Mouse (Mus musculus) CH12.LX (cell line): Measurements from ENCODE around the gene Chrdl2. TPM values are rescaled to one million over a fixed set of nuclear protein-coding genes. Genes with fewer than 3 reads are reported as not detected.

Experiments
- DNase-seq: peaks from one replicate; pipeline ENCODE4 v3.0.0-alpha.2; 2013; ENCODE audit errors: extremely low read depth
- H3K27ac ChIP-seq: 2 replicates; pipeline ENCODE4 v1.5.1; 2012; ENCODE audit warnings: low read depth, mild to moderate bottlenecking, control low read depth, moderate library complexity; ENCODE audit not compliant: insufficient read depth
- H3K27me3 ChIP-seq: replicated peaks from 2 replicates; pipeline ENCODE3; 2012; ENCODE audit warnings: inconsistent platforms
- H3K36me3 ChIP-seq, 2 experiments: replicated peaks in 1 of 2; 2 replicates each; pipeline versions ENCODE3 to v1.6.1; 2012; ENCODE audit warnings: inconsistent platforms in 1 of 2, low read length in 1 of 2, mild to moderate bottlenecking in 1 of 2, mixed read lengths in 1 of 2, moderate library complexity in 1 of 2; ENCODE audit not compliant: control insufficient read depth in 1 of 2, insufficient read depth in 1 of 2
- H3K4me1 ChIP-seq, 2 experiments: 2 replicates each; pipeline ENCODE4 v1.6.1; 2012; ENCODE audit warnings: inconsistent platforms in 1 of 2, moderate library complexity in 1 of 2; ENCODE audit not compliant: insufficient read depth in 2 of 2, control insufficient read depth in 1 of 2
- H3K4me2 ChIP-seq: 2 replicates; pipeline ENCODE4 v1.6.1; 2012; ENCODE audit warnings: low read depth, mild to moderate bottlenecking, control low read depth; ENCODE audit not compliant: poor library complexity, insufficient read depth, severe bottlenecking
- H3K4me3 ChIP-seq, 3 experiments: fragments of 150-350 bp in 1 of 3; sonication (generic) in 1 of 3; replicated peaks in 1 of 3; 2 replicates each; pipeline versions ENCODE3 to v1.5.1; 2011 to 2012; ENCODE audit warnings: low read depth in 2 of 3, low read length in 2 of 3, mild to moderate bottlenecking in 2 of 3, moderate library complexity in 2 of 3, control low read depth in 1 of 3, improper control_type of control experiment in 1 of 3, inconsistent platforms in 1 of 3, mixed read lengths in 1 of 3; ENCODE audit not compliant: poor library complexity in 1 of 3
- H3K79me2 ChIP-seq: replicated peaks from 2 replicates; pipeline ENCODE4 v1.6.1; 2012; ENCODE audit warnings: mild to moderate bottlenecking, moderate library complexity; ENCODE audit not compliant: control insufficient read depth, poor library complexity, insufficient read depth, severe bottlenecking; ENCODE audit errors: extremely low read depth
- H3K9ac ChIP-seq: 2 replicates; pipeline ENCODE4 v1.6.1; 2012; ENCODE audit warnings: low read depth, mild to moderate bottlenecking, control low read depth, moderate library complexity; ENCODE audit not compliant: insufficient read depth
- H3K9me3 ChIP-seq: replicated peaks from 2 replicates; pipeline ENCODE3; 2012; ENCODE audit warnings: low read length, inconsistent platforms, mixed read lengths
- CTCF ChIP-seq, 2 experiments: IDR thresholded peaks in 1 of 2; conservative IDR thresholded peaks in 1 of 2; 2 replicates each; pipeline ENCODE4 v1.5.1; 2011 to 2012; ENCODE audit warnings: low read depth in 2 of 2, low read length in 2 of 2, improper control_type of control experiment in 1 of 2, inconsistent platforms in 1 of 2, mild to moderate bottlenecking in 1 of 2, moderate library complexity in 1 of 2
- RAD21 ChIP-seq: IDR thresholded peaks from 2 replicates; pipeline ENCODE4 v1.6.1; 2011; ENCODE audit warnings: low read depth, mild to moderate bottlenecking, low read length, improper control_type of control experiment, moderate library complexity
- SMC3 ChIP-seq: IDR thresholded peaks from 2 replicates; pipeline ENCODE4 v1.6.1; 2011; ENCODE audit warnings: low read depth, low read length, improper control_type of control experiment
- TBP ChIP-seq: conservative IDR thresholded peaks from 2 replicates; pipeline ENCODE4 v1.6.1; 2011; ENCODE audit warnings: low read depth, low read length, improper control_type of control experiment
- dilution Hi-C: fragments of 300-500 bp; cut with MboI; formaldehyde crosslinking; loops from 2 replicates; pipeline ENCODE4 v1.14.3; 2020; ENCODE audit warnings: low sequenced_read_pairs; ENCODE audit not compliant: extremely low pct_unique_long_range_greater_than_20kb, extremely low pct_ligation_motif_present
- in situ Hi-C: fragments of 300-500 bp; cut with MboI; formaldehyde crosslinking; loops from 3 replicates; pipeline ENCODE4 v1.14.3; 2019; ENCODE audit warnings: low sequenced_read_pairs, low pct_ligation_motif_present, low pct_unique_long_range_greater_than_20kb, mixed read lengths
- polyA plus RNA-seq: library from polyadenylated mRNA; unstranded; fragments of >175 nt; gene quantifications from 2 replicates; pipeline ENCODE4 v1.2.1, GENCODE M21; 2012; ENCODE audit warnings: low read depth; ENCODE audit not compliant: insufficient read length
- total RNA-seq, 2 experiments: library from RNA; depleted of rRNA; stranded (reverse); fragments of 300-350 nt in 1 of 2; fragments of >200 nt in 1 of 2; gene quantifications; 2 replicates each; pipeline ENCODE4 v1.2.3; 2012 to 2014

The Chrdl2 gene
- total and polyA plus RNA-seq, 3 experiments: not detected

- Histone ChIP-seq H3K79me2 (no peaks in the 10 kb centered on the region), H3K4me3 (no peak overlapping the region), H3K36me3 (peaks cover 66 to 97% of the 10 kb centered on the region in 2 experiments), H3K4me2 (no peak overlapping the region), H3K27ac (no peak overlapping the region), H3K4me1 (no peaks in the 10 kb centered on the region), H3K9me3 (peaks cover under 1% of the 10 kb centered on the region), H3K27me3 (no peaks in the 10 kb centered on the region)
- in situ Hi-C loops: no loop called here
- DNase-seq: no peak
- dilution Hi-C loops: no loop called here
- TF ChIP-seq SMC3: peak; percentile 34
- peak in 1 of 2 experiments; percentile 52; a peak in 2 of 4 replicates for TF ChIP-seq CTCF (conservative IDR thresholded peaks at IDR 0.05 in 1 of 2, IDR thresholded peaks at IDR 0.05 in 1 of 2; ENCODE audit: low read depth in 2 of 2, low read length in 2 of 2)
- TF ChIP-seq TBP: no peak
- peak; percentile 33 for TF ChIP-seq RAD21
- TF ChIP-seq, all 38 proteins: peak for 3
- no peak overlapping the region for H3K9ac ChIP-seq
These were observed 77.8 kb downstream of the Chrdl2 start for GRCm38 (mm10) chr7:100083812-100084211.

Other genes with a start within 250 kb of the Chrdl2 start
- gene Olfr521, start 242.7 kb upstream of the Chrdl2 start, total RNA-seq (2012; rRNA removed): not detected in 2 replicates
- gene Olfr521, start 242.7 kb upstream of the Chrdl2 start, total RNA-seq (2014; rRNA removed): not detected in 2 replicates
- gene Olfr521, start 242.7 kb upstream of the Chrdl2 start, polyA plus RNA-seq: not detected in 2 replicates
- gene Neu3, start 177.8 kb upstream of the Chrdl2 start, total RNA-seq (2012; rRNA removed): 8.5 and 9.1 TPM in 2 replicates
- gene Neu3, start 177.8 kb upstream of the Chrdl2 start, total RNA-seq (2014; rRNA removed): 8.9 and 11.0 TPM in 2 replicates
- gene Neu3, start 177.8 kb upstream of the Chrdl2 start, polyA plus RNA-seq: 11.2 and 11.5 TPM in 2 replicates
- 0.25 and 0.59 TPM in 2 replicates for gene Xrra1, start 147.1 kb upstream of the Chrdl2 start, total RNA-seq (2012; rRNA removed)
- 0.17 and 0.39 TPM in 2 replicates for gene Xrra1, start 147.1 kb upstream of the Chrdl2 start, total RNA-seq (2014; rRNA removed)
- gene Xrra1, start 147.1 kb upstream of the Chrdl2 start, polyA plus RNA-seq: 0.49 and 0.65 TPM in 2 replicates
- gene Spcs2, start 142.7 kb upstream of the Chrdl2 start, total RNA-seq (2012; rRNA removed): 203 and 247 TPM in 2 replicates
- gene Spcs2, start 142.7 kb upstream of the Chrdl2 start, total RNA-seq (2014; rRNA removed): 268 and 272 TPM in 2 replicates
- 232 and 242 TPM in 2 replicates for gene Spcs2, start 142.7 kb upstream of the Chrdl2 start, polyA plus RNA-seq
- gene Rnf169, start 25.7 kb upstream of the Chrdl2 start, total RNA-seq (2012; rRNA removed): 8.9 and 11.4 TPM in 2 replicates
- gene Rnf169, start 25.7 kb upstream of the Chrdl2 start, total RNA-seq (2014; rRNA removed): 5.2 and 5.4 TPM in 2 replicates
- gene Rnf169, start 25.7 kb upstream of the Chrdl2 start, polyA plus RNA-seq: 3.7 and 3.9 TPM in 2 replicates
- gene Pold3, start 115.4 kb downstream of the Chrdl2 start, total RNA-seq (2012; rRNA removed): 59.5 and 61.0 TPM in 2 replicates
- 88.0 and 94.3 TPM in 2 replicates for gene Pold3, start 115.4 kb downstream of the Chrdl2 start, total RNA-seq (2014; rRNA removed)
- 120 and 121 TPM in 2 replicates for gene Pold3, start 115.4 kb downstream of the Chrdl2 start, polyA plus RNA-seq
- gene Lipt2, start 153.1 kb downstream of the Chrdl2 start, total RNA-seq (2012; rRNA removed): 5.3 and 5.7 TPM in 2 replicates
- 15.0 and 15.4 TPM in 2 replicates for gene Lipt2, start 153.1 kb downstream of the Chrdl2 start, total RNA-seq (2014; rRNA removed)
- 7.7 and 10.3 TPM in 2 replicates for gene Lipt2, start 153.1 kb downstream of the Chrdl2 start, polyA plus RNA-seq
- gene Kcne3, start 170.3 kb downstream of the Chrdl2 start, total RNA-seq (2012; rRNA removed): not detected in 2 replicates
- not detected in 2 replicates for gene Kcne3, start 170.3 kb downstream of the Chrdl2 start, total RNA-seq (2014; rRNA removed)
- gene Kcne3, start 170.3 kb downstream of the Chrdl2 start, polyA plus RNA-seq: not detected in 2 replicates
- 1.2 and 1.3 TPM in 2 replicates for gene Pgm2l1, start 221.2 kb downstream of the Chrdl2 start, total RNA-seq (2012; rRNA removed)
- 3.9 and 4.1 TPM in 2 replicates for gene Pgm2l1, start 221.2 kb downstream of the Chrdl2 start, total RNA-seq (2014; rRNA removed)
- gene Pgm2l1, start 221.2 kb downstream of the Chrdl2 start, polyA plus RNA-seq: 3.4 and 3.5 TPM in 2 replicates